Mouse (Mus musculus): ENCODE data around the gene Rnf152. TPM values are rescaled to one million over a fixed set of nuclear protein-coding genes. Genes with fewer than 3 reads are reported as not detected.

The Rnf152 gene
- polyA plus RNA-seq, 1 experiment, result 0.16 TPM

DNA sequence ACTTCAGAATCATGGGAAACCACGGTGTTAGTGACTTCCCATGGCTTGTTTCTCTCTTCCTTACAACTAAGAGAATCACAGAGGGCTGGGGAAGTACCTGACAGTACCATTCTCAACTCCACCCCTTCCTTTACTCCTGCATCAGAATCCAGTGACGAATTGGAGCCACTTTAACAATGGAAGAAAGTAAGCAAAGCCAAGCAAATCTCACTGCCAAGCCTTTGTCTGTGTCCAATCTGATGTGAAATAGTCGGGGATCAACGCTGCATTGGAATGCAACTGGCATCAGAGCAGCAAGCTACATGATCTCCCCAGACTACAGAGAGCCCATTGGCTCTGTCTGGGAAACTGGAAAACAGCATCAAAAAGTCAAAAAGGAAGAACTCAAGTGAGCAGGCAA is 31.9 kb downstream of the Rnf152 start:
- TF ChIP-seq POLR2A (IDR thresholded peaks at IDR 0.05; ENCODE audit: control insufficient read depth, extremely low read depth, insufficient read depth, low read length, poor library complexity) (no peak), CTCF (IDR thresholded peaks at IDR 0.05; ENCODE audit: borderline replicate concordance, control insufficient read depth, extremely low read depth, insufficient read depth, low read length, poor library complexity) (no peak)
- Histone ChIP-seq H3K36me3 (ENCODE audit: control insufficient read depth, insufficient read depth, low read length) (no peaks in the 10 kb centered on the region), H3K27me3 (ENCODE audit: control insufficient read depth, insufficient read depth, low read length) (no peaks in the 10 kb centered on the region), H3K4me3 (ENCODE audit: control insufficient read depth, insufficient read depth, low read length) (no peak overlapping the region), H3K4me1 (replicated peaks; ENCODE audit: control insufficient read depth, insufficient read depth, low read length) (no peaks in the 10 kb centered on the region), H3K27ac (ENCODE audit: control insufficient read depth, insufficient read depth, low read length) (no peak overlapping the region)
- 65% methylated on average over 4 of the region's 4 CpGs for WGBS
- no peak for DNase-seq

DNA sequence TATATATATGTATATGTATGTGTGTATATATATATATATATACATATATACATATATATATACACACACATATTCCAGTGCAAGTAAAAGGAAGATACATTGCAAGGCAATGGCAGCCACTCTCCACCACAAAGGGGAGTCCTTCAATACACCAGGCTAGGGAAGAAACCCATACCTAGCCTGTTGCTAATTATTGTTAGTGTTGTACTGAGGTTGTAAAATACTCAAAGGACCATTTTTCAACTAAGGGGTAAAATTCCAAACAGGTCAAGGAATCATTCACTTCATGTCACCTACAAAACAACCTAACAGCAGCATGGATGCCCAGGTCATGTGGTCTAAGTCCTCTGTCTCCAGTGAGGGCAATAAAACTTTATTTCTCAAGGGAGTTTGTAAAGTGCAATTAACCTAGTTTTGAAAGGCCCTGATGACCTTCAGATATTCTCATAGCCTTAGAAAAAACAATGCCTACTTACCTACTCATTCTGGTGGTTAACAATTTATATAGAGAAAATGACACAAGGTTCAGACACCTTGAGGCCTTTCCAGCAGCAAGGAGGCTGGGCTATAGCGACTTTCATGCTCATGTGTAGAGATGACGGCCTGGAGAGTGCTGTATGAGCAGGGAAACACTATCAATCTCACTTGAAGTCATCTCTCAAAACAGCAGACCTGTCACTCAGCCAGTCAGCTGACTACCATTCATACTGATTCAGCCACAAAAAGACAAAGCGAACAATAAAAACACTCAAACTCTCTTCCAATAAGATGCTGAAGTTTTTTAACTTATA is 42.3 kb downstream of the Rnf152 start:
- no peaks in the 10 kb centered on the region for H3K36me3 ChIP-seq (ENCODE audit: control insufficient read depth, insufficient read depth, low read length)
- H3K4me3 ChIP-seq (ENCODE audit: control insufficient read depth, insufficient read depth, low read length), result no peak overlapping the region
- DNase-seq, result no peak
- WGBS, result 89% methylated on average over 3 of the region's 3 CpGs
- H3K27ac ChIP-seq (ENCODE audit: control insufficient read depth, insufficient read depth, low read length), result no peak overlapping the region
- TF ChIP-seq CTCF (IDR thresholded peaks at IDR 0.05; ENCODE audit: borderline replicate concordance, control insufficient read depth, extremely low read depth, insufficient read depth, low read length, poor library complexity) (no peak), POLR2A (IDR thresholded peaks at IDR 0.05; ENCODE audit: control insufficient read depth, extremely low read depth, insufficient read depth, low read length, poor library complexity) (no peak)
- H3K4me1 ChIP-seq (replicated peaks; ENCODE audit: control insufficient read depth, insufficient read depth, low read length), result no peaks in the 10 kb centered on the region
- no peaks in the 10 kb centered on the region for H3K27me3 ChIP-seq (ENCODE audit: control insufficient read depth, insufficient read depth, low read length)

DNA sequence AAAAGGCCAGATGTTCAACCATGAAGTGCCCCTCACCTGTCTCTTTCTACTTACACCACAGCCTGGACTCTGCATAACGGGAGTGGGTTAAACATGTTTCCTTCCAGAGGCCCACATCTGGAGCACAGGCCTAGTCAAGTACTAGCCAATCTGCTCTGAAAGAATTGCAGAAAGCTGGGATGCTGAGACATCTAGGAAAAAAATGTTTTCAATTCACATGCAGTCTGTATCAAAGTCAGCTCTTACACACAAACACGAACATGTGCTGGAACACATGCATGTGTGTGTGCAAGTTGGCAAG is 44.0 kb downstream of the Rnf152 start:
- WGBS, result 41% methylated on average over 2 of the region's 2 CpGs
- TF ChIP-seq CTCF (IDR thresholded peaks at IDR 0.05; ENCODE audit: borderline replicate concordance, control insufficient read depth, extremely low read depth, insufficient read depth, low read length, poor library complexity) (no peak), POLR2A (IDR thresholded peaks at IDR 0.05; ENCODE audit: control insufficient read depth, extremely low read depth, insufficient read depth, low read length, poor library complexity) (no peak)

DNA sequence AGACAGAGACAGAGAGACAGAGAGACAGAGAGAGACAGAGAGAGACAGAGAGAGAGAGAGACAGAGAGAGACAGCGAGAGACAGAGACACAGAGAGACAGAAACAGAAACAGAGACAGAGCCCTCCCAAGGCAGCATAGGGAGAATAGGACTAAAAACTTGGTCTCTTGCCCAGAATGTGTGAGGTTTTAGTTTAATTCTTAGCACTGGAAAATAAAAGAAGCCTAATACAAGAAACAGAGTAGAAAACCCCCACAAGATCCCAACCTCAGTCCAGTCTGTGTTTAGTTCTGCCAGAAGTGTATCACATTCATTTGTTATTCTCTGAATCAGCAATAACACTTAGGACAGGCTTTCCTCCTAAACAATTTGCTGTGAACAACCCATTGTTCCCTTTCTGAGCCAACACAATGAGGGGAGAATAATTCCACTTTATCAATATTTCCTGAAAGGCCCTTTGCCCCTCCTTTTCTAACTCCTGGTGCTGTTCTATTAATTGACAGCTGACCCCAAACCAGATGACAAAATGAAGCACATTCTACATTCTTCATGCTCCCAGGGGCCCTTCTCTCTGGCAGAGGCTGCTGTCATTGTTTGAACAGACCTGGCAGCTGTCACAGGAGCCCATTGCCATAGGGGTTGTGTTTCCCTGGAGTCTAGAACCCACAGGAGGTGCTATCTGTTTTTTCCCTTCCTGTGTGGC is 44.5 kb downstream of the Rnf152 start:
- no peak overlapping the region for H3K4me3 ChIP-seq (ENCODE audit: control insufficient read depth, insufficient read depth, low read length)
- TF ChIP-seq POLR2A (IDR thresholded peaks at IDR 0.05; ENCODE audit: control insufficient read depth, extremely low read depth, insufficient read depth, low read length, poor library complexity) (no peak), CTCF (IDR thresholded peaks at IDR 0.05; ENCODE audit: borderline replicate concordance, control insufficient read depth, extremely low read depth, insufficient read depth, low read length, poor library complexity) (no peak)
- H3K27ac ChIP-seq (ENCODE audit: control insufficient read depth, insufficient read depth, low read length), result no peak overlapping the region
- no peak for DNase-seq
- no peaks in the 10 kb centered on the region for H3K4me1 ChIP-seq (replicated peaks; ENCODE audit: control insufficient read depth, insufficient read depth, low read length)
- H3K36me3 ChIP-seq (ENCODE audit: control insufficient read depth, insufficient read depth, low read length), result no peaks in the 10 kb centered on the region
- WGBS, result 95% methylated on average over 1 of the region's 1 CpGs
- H3K27me3 ChIP-seq (ENCODE audit: control insufficient read depth, insufficient read depth, low read length), result no peaks in the 10 kb centered on the region

More for the DNA sequence above, 44.0 kb downstream of the Rnf152 start:
- Histone ChIP-seq H3K4me1 (replicated peaks; ENCODE audit: control insufficient read depth, insufficient read depth, low read length) (no peaks in the 10 kb centered on the region), H3K27me3 (ENCODE audit: control insufficient read depth, insufficient read depth, low read length) (no peaks in the 10 kb centered on the region), H3K4me3 (ENCODE audit: control insufficient read depth, insufficient read depth, low read length) (no peak overlapping the region), H3K36me3 (ENCODE audit: control insufficient read depth, insufficient read depth, low read length) (no peaks in the 10 kb centered on the region), H3K27ac (ENCODE audit: control insufficient read depth, insufficient read depth, low read length) (no peak overlapping the region)
- no peak for DNase-seq

DNA sequence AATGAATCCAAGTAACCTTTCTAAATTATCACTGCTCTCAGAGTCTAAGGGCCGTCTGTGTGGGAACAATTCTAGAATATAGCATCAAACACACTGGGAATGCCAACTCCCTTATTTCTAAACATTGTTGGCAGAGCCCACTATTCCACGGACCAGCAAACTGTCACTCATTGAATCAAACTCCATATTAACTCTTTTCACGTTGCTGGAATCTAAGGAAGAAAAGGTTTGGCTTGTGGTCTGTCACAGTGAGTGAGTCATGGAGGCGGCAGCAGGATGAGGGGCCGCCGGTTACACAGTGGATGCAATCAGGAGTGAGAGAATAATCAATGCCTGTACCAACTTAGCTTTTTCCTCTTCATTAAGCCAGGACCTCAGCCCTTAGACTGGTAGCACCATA is 54.3 kb downstream of the Rnf152 start:
- no peak overlapping the region for H3K4me3 ChIP-seq (ENCODE audit: control insufficient read depth, insufficient read depth, low read length)
- 75% methylated on average over 6 of the region's 6 CpGs for WGBS
- no peaks in the 10 kb centered on the region for H3K36me3 ChIP-seq (ENCODE audit: control insufficient read depth, insufficient read depth, low read length)
- DNase-seq, result no peak
- H3K4me1 ChIP-seq (replicated peaks; ENCODE audit: control insufficient read depth, insufficient read depth, low read length), result no peaks in the 10 kb centered on the region
- no peaks in the 10 kb centered on the region for H3K27me3 ChIP-seq (ENCODE audit: control insufficient read depth, insufficient read depth, low read length)
- H3K27ac ChIP-seq (ENCODE audit: control insufficient read depth, insufficient read depth, low read length), result no peak overlapping the region
- TF ChIP-seq POLR2A (IDR thresholded peaks at IDR 0.05; ENCODE audit: control insufficient read depth, extremely low read depth, insufficient read depth, low read length, poor library complexity) (no peak), CTCF (IDR thresholded peaks at IDR 0.05; ENCODE audit: borderline replicate concordance, control insufficient read depth, extremely low read depth, insufficient read depth, low read length, poor library complexity) (no peak)

DNA sequence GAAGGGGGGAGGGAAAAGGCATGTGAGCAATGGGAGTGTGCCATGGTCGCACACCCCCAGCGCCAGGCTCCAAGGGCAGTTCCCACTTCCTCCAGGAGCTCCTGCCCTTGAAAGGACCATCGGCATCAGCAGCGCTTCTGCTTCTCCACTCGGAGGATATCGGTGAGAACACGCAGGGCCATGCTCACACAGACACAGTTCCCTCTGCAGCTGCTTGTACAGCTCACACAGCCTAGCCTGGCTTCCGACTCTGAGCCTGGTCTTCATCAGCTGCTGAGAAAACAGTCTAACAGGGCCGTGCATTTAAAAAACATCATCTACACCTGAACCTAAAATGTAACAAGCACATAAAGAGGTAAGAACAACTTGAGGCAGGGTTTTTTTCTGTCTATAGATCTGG is 54.7 kb downstream of the Rnf152 start:
- TF ChIP-seq CTCF (IDR thresholded peaks at IDR 0.05; ENCODE audit: borderline replicate concordance, control insufficient read depth, extremely low read depth, insufficient read depth, low read length, poor library complexity), result no peak
- no peak for TF ChIP-seq POLR2A (IDR thresholded peaks at IDR 0.05; ENCODE audit: control insufficient read depth, extremely low read depth, insufficient read depth, low read length, poor library complexity)
- Histone ChIP-seq H3K27me3 (ENCODE audit: control insufficient read depth, insufficient read depth, low read length) (no peaks in the 10 kb centered on the region), H3K4me1 (replicated peaks; ENCODE audit: control insufficient read depth, insufficient read depth, low read length) (no peaks in the 10 kb centered on the region), H3K36me3 (ENCODE audit: control insufficient read depth, insufficient read depth, low read length) (no peaks in the 10 kb centered on the region), H3K4me3 (ENCODE audit: control insufficient read depth, insufficient read depth, low read length) (no peak overlapping the region), H3K27ac (ENCODE audit: control insufficient read depth, insufficient read depth, low read length) (no peak overlapping the region)
- 90% methylated on average over 9 of the region's 9 CpGs for WGBS
- no peak for DNase-seq

All from thymus, adult 2 months (tissue).